Mouse (Mus musculus) olfactory bulb, adult 2 months (tissue): Measurements from ENCODE around the gene Eef2.

Source experiments
- CTCF ChIP-seq: fragments of 200-500 bp; IDR thresholded peaks from 2 replicates; pipeline ENCODE4 v1.5.1; 2012; ENCODE audit warnings: low read depth, mild to moderate bottlenecking, low read length, moderate library complexity; ENCODE audit not compliant: insufficient read depth
- POLR2A ChIP-seq: fragments of 200-500 bp; IDR thresholded peaks from 2 replicates; pipeline ENCODE4 v1.6.1; 2012; ENCODE audit warnings: mild to moderate bottlenecking, low read depth, low read length, moderate library complexity; ENCODE audit not compliant: insufficient read depth

- no peak for TF ChIP-seq POLR2A
- no peak for TF ChIP-seq CTCF
Observed at GRCm38 (mm10) chr10:81184765-81185164, 8.3 kb downstream of the Eef2 start.
